Mouse (Mus musculus) macrophage (primary cell): ENCODE data around the gene Nfkbil1. TPM values are rescaled to one million over a fixed set of nuclear protein-coding genes. Genes with fewer than 3 reads are reported as not detected.

ENCODE experiments used
- H3K27ac ChIP-seq: fragments of 350-480 bp; formaldehyde crosslinking; 2 replicates; pipeline ENCODE4 v1.9.0; 2021
- H3K36me3 ChIP-seq: fragments of 350-480 bp; formaldehyde crosslinking; 2 replicates; pipeline ENCODE4 v1.9.0; 2021; ENCODE audit errors: inconsistent target
- H3K4me3 ChIP-seq: fragments of 350-480 bp; formaldehyde crosslinking; 2 replicates; pipeline ENCODE4 v1.9.0; 2021; ENCODE audit errors: inconsistent target
- H3K79me2 ChIP-seq: fragments of 350-480 bp; formaldehyde crosslinking; 2 replicates; pipeline ENCODE4 v1.9.0; 2021; ENCODE audit errors: inconsistent target
- WGBS: methylation state at CpG from one replicate; pipeline ENCODE4 v1.1.7; 2026; ENCODE audit warnings: inconsistent platforms; ENCODE audit not compliant: missing documents; 5-methylcytosine and 5-hydroxymethylcytosine counted together
- polyA plus RNA-seq: library from polyadenylated mRNA; stranded (reverse); fragments of 250-400 nt; gene quantifications from 3 replicates; pipeline ENCODE4 v1.2.4, GENCODE M21; 2018; ENCODE audit warnings: inconsistent platforms

The Nfkbil1 gene
- polyA plus RNA-seq, 1 experiment from 2014 or later = 8.3 TPM

- H3K4me3 ChIP-seq = peak overlapping the region; percentile 5; the same call in 1 of the 2 replicates
- WGBS = 7% methylated on average over 12 of the region's 12 CpGs
- H3K27ac ChIP-seq = peak overlapping the region; percentile 93
These were observed 25.6 kb downstream of the Nfkbil1 start for GRCm38 (mm10) chr17:35209785-35210535.

DNA sequence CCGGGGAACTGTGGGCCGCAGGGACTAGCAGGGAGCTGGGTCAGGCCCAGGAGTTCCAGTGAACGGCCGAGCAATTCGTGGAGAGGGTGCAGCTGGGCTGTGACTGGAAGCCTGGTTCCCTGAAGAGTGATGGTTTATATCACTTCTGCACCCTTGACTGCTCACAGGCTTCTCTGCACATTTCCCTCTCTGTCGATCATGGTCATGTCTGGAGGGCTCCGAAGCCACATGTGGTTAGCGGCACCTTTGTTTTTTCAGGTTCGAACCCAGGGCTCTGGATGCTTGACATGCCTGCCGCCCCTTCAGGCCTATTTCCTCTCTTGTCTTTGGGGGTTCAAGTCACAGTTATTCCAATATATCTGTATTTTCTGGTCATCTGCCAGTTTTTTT lies 30.2 kb downstream of the Nfkbil1 start:
- H3K79me2 ChIP-seq = peaks cover 12% of the 10 kb centered on the region
- no peaks in the 10 kb centered on the region for H3K36me3 ChIP-seq
- no peak overlapping the region for H3K27ac ChIP-seq
- no peak overlapping the region for H3K4me3 ChIP-seq
- WGBS = 87% methylated on average over 10 of the region's 10 CpGs

More at GRCm38 (mm10) chr17:35209785-35210535, 25.6 kb downstream of the Nfkbil1 start:
- Histone ChIP-seq H3K36me3 (no peaks in the 10 kb centered on the region), H3K79me2 (no peaks in the 10 kb centered on the region)

- Histone ChIP-seq H3K27ac (no peak within 1 kb of the TSS), H3K4me3 (no peak within 1 kb of the TSS), H3K79me2 (peaks cover 18% of the 10 kb centered on the region), H3K36me3 (peaks cover under 1% of the 10 kb centered on the region; the same call in 1 of the 2 replicates)
- WGBS = 87% methylated on average over 17 of the region's 20 CpGs
These were observed 30.9 kb downstream of the Nfkbil1 start, which contains the start of gene Lta for GRCm38 (mm10) chr17:35204494-35205379. Gene Lta (minus strand): TSS chr17:35205351.

GRCm38 (mm10) chr17:35202442-35202841 lies 33.1 kb downstream of the Nfkbil1 start:
- H3K4me3 ChIP-seq = peak overlapping the region; percentile 92; the same call in 1 of the 2 replicates

GRCm38 (mm10) chr17:35201787-35202186 lies 33.8 kb downstream of the Nfkbil1 start, which contains the start of gene Tnf:
Gene Tnf (minus strand): TSS chr17:35202007.
- Histone ChIP-seq H3K27ac (peak within 1 kb of the TSS; percentile 99), H3K79me2 (peaks cover 31% of the 10 kb centered on the region), H3K36me3 (peaks cover 7% of the 10 kb centered on the region; the same call in 1 of the 2 replicates), H3K4me3 (peak within 1 kb of the TSS; percentile 92)
- WGBS = 1% methylated on average over 13 of the region's 13 CpGs

More at GRCm38 (mm10) chr17:35202442-35202841, 33.1 kb downstream of the Nfkbil1 start:
- Histone ChIP-seq H3K79me2 (peaks cover 31% of the 10 kb centered on the region), H3K36me3 (peaks cover 7% of the 10 kb centered on the region; the same call in 1 of the 2 replicates), H3K27ac (peak overlapping the region; percentile 99)
- WGBS = 87% methylated on average over 4 of the region's 4 CpGs

DNA sequence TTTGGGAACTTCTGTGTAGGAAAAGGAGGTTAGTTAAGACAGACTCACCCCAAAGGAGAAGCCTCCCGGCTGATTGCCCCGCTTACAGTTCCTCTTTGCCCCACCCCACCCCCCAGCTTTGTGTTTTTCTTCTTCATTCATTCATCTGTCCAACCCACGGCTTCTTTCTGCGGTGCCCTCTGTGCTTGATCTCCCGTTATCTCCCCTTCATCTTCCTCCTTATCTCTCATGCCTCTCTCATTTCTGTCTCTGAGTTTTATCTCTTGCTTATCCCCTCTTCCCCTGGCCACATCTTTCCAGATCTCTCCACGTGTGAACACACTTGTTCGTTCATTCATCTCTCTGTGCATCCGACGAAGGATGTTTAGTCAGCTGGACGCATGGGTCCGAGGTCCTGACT lies 34.5 kb downstream of the Nfkbil1 start:
- H3K36me3 ChIP-seq = peaks cover 7% of the 10 kb centered on the region; the same call in 1 of the 2 replicates
- H3K79me2 ChIP-seq = peaks cover 31% of the 10 kb centered on the region
- H3K4me3 ChIP-seq = peak overlapping the region; percentile 92
- peak overlapping the region; percentile 99 for H3K27ac ChIP-seq
- 0% methylated on average over 11 of the region's 11 CpGs for WGBS

DNA sequence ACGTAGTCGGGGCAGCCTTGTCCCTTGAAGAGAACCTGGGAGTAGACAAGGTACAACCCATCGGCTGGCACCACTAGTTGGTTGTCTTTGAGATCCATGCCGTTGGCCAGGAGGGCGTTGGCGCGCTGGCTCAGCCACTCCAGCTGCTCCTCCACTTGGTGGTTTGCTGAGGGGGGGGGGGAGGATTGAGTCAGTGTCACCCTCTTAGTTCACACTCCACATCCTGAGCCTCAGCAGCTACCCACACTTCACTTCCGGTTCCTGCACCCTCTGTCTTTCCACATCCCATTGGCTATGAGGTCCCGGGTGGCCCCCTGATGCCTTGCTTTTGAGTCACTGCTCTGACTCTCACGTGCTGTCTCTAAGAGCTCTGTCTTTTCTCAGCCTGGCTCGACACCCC lies 35.2 kb downstream of the Nfkbil1 start:
- Histone ChIP-seq H3K36me3 (peaks cover 7% of the 10 kb centered on the region; the same call in 1 of the 2 replicates), H3K27ac (peak overlapping the region; percentile 99), H3K4me3 (peak overlapping the region; percentile 92), H3K79me2 (peaks cover 31% of the 10 kb centered on the region)
- WGBS = 5% methylated on average over 11 of the region's 11 CpGs

- Histone ChIP-seq H3K36me3 (peaks cover 7% of the 10 kb centered on the region; the same call in 1 of the 2 replicates), H3K4me3 (no peak overlapping the region), H3K27ac (peak overlapping the region; percentile 99; the same call in 1 of the 2 replicates), H3K79me2 (peaks cover 31% of the 10 kb centered on the region)
- WGBS = 94% methylated on average over 8 of the region's 8 CpGs
These were observed 36.6 kb downstream of the Nfkbil1 start for GRCm38 (mm10) chr17:35198946-35199345.

GRCm38 (mm10) chr17:35198029-35198428 lies 37.6 kb downstream of the Nfkbil1 start:
- H3K4me3 ChIP-seq = no peak overlapping the region
- H3K27ac ChIP-seq = no peak overlapping the region
- 86% methylated on average over 6 of the region's 7 CpGs for WGBS
- peaks cover 31% of the 10 kb centered on the region for H3K79me2 ChIP-seq
- peaks cover 7% of the 10 kb centered on the region; the same call in 1 of the 2 replicates for H3K36me3 ChIP-seq

DNA sequence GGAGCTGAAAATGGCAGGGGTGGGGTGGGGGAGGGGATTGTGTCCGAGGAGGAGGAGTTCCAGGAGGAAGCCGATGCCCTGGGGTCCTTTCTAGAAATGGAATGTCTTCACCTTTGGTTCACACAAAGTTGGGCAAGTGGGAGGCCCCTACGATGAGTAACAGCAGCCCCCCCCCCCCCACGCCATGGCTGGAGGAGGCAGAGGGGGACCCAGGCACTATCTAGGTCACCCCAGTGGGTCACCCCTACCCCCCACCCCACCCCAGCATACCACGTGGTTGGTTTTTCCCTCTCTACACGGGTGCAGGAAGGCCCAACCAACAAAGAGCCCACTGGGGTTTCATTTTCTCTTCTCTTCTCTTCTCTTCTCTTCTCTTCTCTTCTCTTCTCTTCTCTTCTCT lies 38.5 kb downstream of the Nfkbil1 start:
- H3K4me3 ChIP-seq = no peak overlapping the region
- peaks cover 7% of the 10 kb centered on the region; the same call in 1 of the 2 replicates for H3K36me3 ChIP-seq
- H3K79me2 ChIP-seq = peaks cover 31% of the 10 kb centered on the region
- 18% methylated on average over 5 of the region's 6 CpGs for WGBS
- H3K27ac ChIP-seq = no peak overlapping the region

DNA sequence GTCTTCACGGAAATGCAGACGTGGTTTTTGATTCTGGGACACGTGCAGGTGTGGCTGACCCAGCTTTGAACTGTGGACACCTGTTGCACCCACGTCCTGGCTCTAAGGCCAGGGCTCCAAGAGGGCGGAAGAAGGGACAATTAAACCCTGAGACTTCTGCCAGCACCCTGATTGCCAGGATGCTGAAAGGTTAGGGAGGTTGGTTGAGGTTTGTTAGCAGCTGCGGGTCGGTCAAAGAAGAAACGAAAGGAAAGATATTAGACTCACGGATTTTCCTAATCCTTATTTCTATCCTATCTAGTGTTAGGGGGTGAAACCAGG lies 39.3 kb downstream of the Nfkbil1 start:
- Histone ChIP-seq H3K79me2 (peaks cover 25% of the 10 kb centered on the region), H3K27ac (no peak overlapping the region), H3K4me3 (peak overlapping the region; percentile 32), H3K36me3 (peaks cover 7% of the 10 kb centered on the region; the same call in 1 of the 2 replicates)
- WGBS = 47% methylated on average over 9 of the region's 9 CpGs

GRCm38 (mm10) chr17:35195631-35196320 lies 39.8 kb downstream of the Nfkbil1 start:
- no peak overlapping the region for H3K27ac ChIP-seq
- under 1% methylated on average over 64 of the region's 66 CpGs for WGBS
- peaks cover 20% of the 10 kb centered on the region for H3K79me2 ChIP-seq
- peak overlapping the region; percentile 32 for H3K4me3 ChIP-seq
- H3K36me3 ChIP-seq = peaks cover 7% of the 10 kb centered on the region; the same call in 1 of the 2 replicates

DNA sequence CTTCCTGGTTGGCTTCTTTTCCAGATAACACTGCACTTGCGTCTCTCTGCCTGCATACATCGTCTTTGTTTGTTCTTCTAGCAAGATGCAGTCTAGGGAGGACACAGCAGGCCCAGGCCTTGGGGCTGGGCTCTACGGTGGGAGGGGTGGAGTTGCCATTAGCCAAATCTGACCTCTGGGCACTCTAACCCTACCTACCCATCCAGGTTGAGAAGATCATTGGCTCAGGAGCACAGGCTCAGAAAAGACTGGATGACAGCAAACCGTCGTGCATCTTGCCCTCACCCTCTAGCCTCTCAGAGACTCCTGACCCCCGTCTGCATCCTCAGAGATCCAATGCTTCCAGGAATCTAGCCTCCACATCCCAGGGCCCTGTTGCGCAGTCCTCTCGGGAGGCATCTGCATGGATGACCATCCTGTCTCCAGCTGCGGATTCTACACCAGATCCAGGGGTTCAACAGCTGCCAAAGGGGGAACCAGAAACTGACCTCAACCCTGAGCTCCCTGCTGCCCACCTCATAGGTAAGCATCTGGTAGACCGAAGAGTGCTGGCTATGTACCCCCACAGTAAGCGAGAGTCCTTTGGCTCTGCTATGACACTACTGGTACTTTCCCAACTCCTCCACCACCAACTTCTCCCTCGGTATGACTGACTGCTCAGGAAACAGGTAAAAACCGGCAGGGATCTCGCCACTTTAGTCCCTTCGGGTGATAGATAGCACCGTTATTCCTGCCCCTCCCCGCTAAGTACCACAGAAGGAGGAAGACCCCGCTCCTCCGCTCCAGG lies 40.6 kb downstream of the Nfkbil1 start:
- peaks cover 16% of the 10 kb centered on the region for H3K79me2 ChIP-seq
- no peak overlapping the region for H3K27ac ChIP-seq
- peak overlapping the region; percentile 19; the same call in 1 of the 2 replicates for H3K4me3 ChIP-seq
- 42% methylated on average over 19 of the region's 19 CpGs for WGBS
- peaks cover 7% of the 10 kb centered on the region; the same call in 1 of the 2 replicates for H3K36me3 ChIP-seq
